Mouse (Mus musculus): ENCODE measurements around the gene Cpped1. TPM values are rescaled to one million over a fixed set of nuclear protein-coding genes. Genes with fewer than 3 reads are reported as not detected.

Gene Cpped1
- polyA plus RNA-seq, 1 experiment from 2014 or later: 10.8 TPM

- Histone ChIP-seq H3K9ac (ENCODE audit: low read depth, low read length) (no peak overlapping the region), H3K4me1 (ENCODE audit: control insufficient read depth, low read depth, low read length) (no peaks in the 10 kb centered on the region), H3K4me3 (ENCODE audit: low read depth, low read length) (no peak overlapping the region), H3K36me3 (ENCODE audit: control insufficient read depth, insufficient read depth) (no peaks in the 10 kb centered on the region), H3K27me3 (ENCODE audit: control insufficient read depth, insufficient read depth, low read depth, low read length) (no peaks in the 10 kb centered on the region), H3K9me3 (replicated peaks; ENCODE audit: control insufficient read depth, low read length) (no peaks in the 10 kb centered on the region), H3K27ac (ENCODE audit: low read length) (no peak overlapping the region), H3K4me2 (ENCODE audit: low read depth, low read length) (no peak overlapping the region)
- no peak for ATAC-seq (ENCODE audit: low read depth)
- WGBS (ENCODE audit: insufficient replicate concordance): 69% methylated on average over 6 of the region's 6 CpGs
Measured at GRCm38 (mm10) chr16:11900341-11900740, 8.9 kb downstream of the Cpped1 start.

GRCm38 (mm10) chr16:11896411-11896810 is 12.8 kb downstream of the Cpped1 start:
- Histone ChIP-seq H3K27me3 (ENCODE audit: control insufficient read depth, insufficient read depth, low read depth, low read length) (no peaks in the 10 kb centered on the region), H3K4me2 (ENCODE audit: low read depth, low read length) (no peak overlapping the region), H3K27ac (ENCODE audit: low read length) (no peak overlapping the region), H3K9ac (ENCODE audit: low read depth, low read length) (no peak overlapping the region), H3K4me3 (ENCODE audit: low read depth, low read length) (no peak overlapping the region), H3K4me1 (ENCODE audit: control insufficient read depth, low read depth, low read length) (no peaks in the 10 kb centered on the region), H3K9me3 (replicated peaks; ENCODE audit: control insufficient read depth, low read length) (no peaks in the 10 kb centered on the region), H3K36me3 (ENCODE audit: control insufficient read depth, insufficient read depth) (no peaks in the 10 kb centered on the region)
- ATAC-seq (ENCODE audit: low read depth): no peak
- 84% methylated on average over 5 of the region's 5 CpGs for WGBS (ENCODE audit: insufficient replicate concordance)

- ATAC-seq (ENCODE audit: low read depth): no peak
- no peak overlapping the region for H3K27ac ChIP-seq (ENCODE audit: low read length)
- 73% methylated on average over 3 of the region's 3 CpGs for WGBS (ENCODE audit: insufficient replicate concordance)
Measured at GRCm38 (mm10) chr16:11894877-11895276, 14.4 kb downstream of the Cpped1 start.

GRCm38 (mm10) chr16:11890186-11890585 is 19.1 kb downstream of the Cpped1 start:
- Histone ChIP-seq H3K36me3 (ENCODE audit: control insufficient read depth, insufficient read depth) (peaks cover 4% of the 10 kb centered on the region; the same call in 1 of the 2 replicates), H3K9ac (ENCODE audit: low read depth, low read length) (no peak overlapping the region), H3K4me3 (ENCODE audit: low read depth, low read length) (no peak overlapping the region), H3K4me2 (ENCODE audit: low read depth, low read length) (no peak overlapping the region), H3K27ac (ENCODE audit: low read length) (no peak overlapping the region), H3K27me3 (ENCODE audit: control insufficient read depth, insufficient read depth, low read depth, low read length) (no peaks in the 10 kb centered on the region), H3K9me3 (replicated peaks; ENCODE audit: control insufficient read depth, low read length) (no peaks in the 10 kb centered on the region), H3K4me1 (ENCODE audit: control insufficient read depth, low read depth, low read length) (no peaks in the 10 kb centered on the region)
- ATAC-seq (ENCODE audit: low read depth): no peak
- 74% methylated on average over 3 of the region's 3 CpGs for WGBS (ENCODE audit: insufficient replicate concordance)

More at GRCm38 (mm10) chr16:11894877-11895276, 14.4 kb downstream of the Cpped1 start:
- Histone ChIP-seq H3K4me1 (ENCODE audit: control insufficient read depth, low read depth, low read length) (no peaks in the 10 kb centered on the region), H3K36me3 (ENCODE audit: control insufficient read depth, insufficient read depth) (no peaks in the 10 kb centered on the region), H3K9me3 (replicated peaks; ENCODE audit: control insufficient read depth, low read length) (no peaks in the 10 kb centered on the region), H3K27me3 (ENCODE audit: control insufficient read depth, insufficient read depth, low read depth, low read length) (no peaks in the 10 kb centered on the region), H3K9ac (ENCODE audit: low read depth, low read length) (no peak overlapping the region), H3K4me2 (ENCODE audit: low read depth, low read length) (no peak overlapping the region), H3K4me3 (ENCODE audit: low read depth, low read length) (no peak overlapping the region)

GRCm38 (mm10) chr16:11889741-11890140 is 19.5 kb downstream of the Cpped1 start:
- Histone ChIP-seq H3K9ac (ENCODE audit: low read depth, low read length) (no peak overlapping the region), H3K4me3 (ENCODE audit: low read depth, low read length) (no peak overlapping the region), H3K4me2 (ENCODE audit: low read depth, low read length) (no peak overlapping the region), H3K36me3 (ENCODE audit: control insufficient read depth, insufficient read depth) (peaks cover 4% of the 10 kb centered on the region; the same call in 1 of the 2 replicates), H3K27ac (ENCODE audit: low read length) (no peak overlapping the region), H3K27me3 (ENCODE audit: control insufficient read depth, insufficient read depth, low read depth, low read length) (no peaks in the 10 kb centered on the region), H3K9me3 (replicated peaks; ENCODE audit: control insufficient read depth, low read length) (no peaks in the 10 kb centered on the region), H3K4me1 (ENCODE audit: control insufficient read depth, low read depth, low read length) (no peaks in the 10 kb centered on the region)
- WGBS (ENCODE audit: insufficient replicate concordance): 62% methylated on average over 3 of the region's 3 CpGs
- ATAC-seq (ENCODE audit: low read depth): no peak

GRCm38 (mm10) chr16:11881795-11882194 is 27.4 kb downstream of the Cpped1 start:
- H3K4me2 ChIP-seq (ENCODE audit: low read depth, low read length): no peak overlapping the region
- 0 out of 2 replicates have a peak, but pooled peaks cover 2% of the 10 kb centered on the region for H3K36me3 ChIP-seq (ENCODE audit: control insufficient read depth, insufficient read depth)
- H3K9ac ChIP-seq (ENCODE audit: low read depth, low read length): no peak overlapping the region
- H3K4me3 ChIP-seq (ENCODE audit: low read depth, low read length): no peak overlapping the region
- 64% methylated on average over 6 of the region's 6 CpGs for WGBS (ENCODE audit: insufficient replicate concordance)
- H3K27me3 ChIP-seq (ENCODE audit: control insufficient read depth, insufficient read depth, low read depth, low read length): no peaks in the 10 kb centered on the region
- no peaks in the 10 kb centered on the region for H3K4me1 ChIP-seq (ENCODE audit: control insufficient read depth, low read depth, low read length)
- no peak for ATAC-seq (ENCODE audit: low read depth)
- H3K9me3 ChIP-seq (replicated peaks; ENCODE audit: control insufficient read depth, low read length): no peaks in the 10 kb centered on the region
- H3K27ac ChIP-seq (ENCODE audit: low read length): no peak overlapping the region

GRCm38 (mm10) chr16:11880461-11880860 is 28.8 kb downstream of the Cpped1 start:
- no peak overlapping the region for H3K27ac ChIP-seq (ENCODE audit: low read length)
- no peak overlapping the region for H3K9ac ChIP-seq (ENCODE audit: low read depth, low read length)
- 0 out of 2 replicates have a peak, but pooled peaks cover 2% of the 10 kb centered on the region for H3K36me3 ChIP-seq (ENCODE audit: control insufficient read depth, insufficient read depth)
- H3K4me1 ChIP-seq (ENCODE audit: control insufficient read depth, low read depth, low read length): no peaks in the 10 kb centered on the region
- no peaks in the 10 kb centered on the region for H3K27me3 ChIP-seq (ENCODE audit: control insufficient read depth, insufficient read depth, low read depth, low read length)
- no peak overlapping the region for H3K4me3 ChIP-seq (ENCODE audit: low read depth, low read length)
- ATAC-seq (ENCODE audit: low read depth): no peak
- no peaks in the 10 kb centered on the region for H3K9me3 ChIP-seq (replicated peaks; ENCODE audit: control insufficient read depth, low read length)
- H3K4me2 ChIP-seq (ENCODE audit: low read depth, low read length): no peak overlapping the region
- 62% methylated on average over 6 of the region's 6 CpGs for WGBS (ENCODE audit: insufficient replicate concordance)

GRCm38 (mm10) chr16:11879196-11879595 is 30.0 kb downstream of the Cpped1 start:
- no peak overlapping the region for H3K4me2 ChIP-seq (ENCODE audit: low read depth, low read length)
- no peaks in the 10 kb centered on the region for H3K9me3 ChIP-seq (replicated peaks; ENCODE audit: control insufficient read depth, low read length)
- no peak for ATAC-seq (ENCODE audit: low read depth)
- H3K4me1 ChIP-seq (ENCODE audit: control insufficient read depth, low read depth, low read length): no peaks in the 10 kb centered on the region
- no peak overlapping the region for H3K27ac ChIP-seq (ENCODE audit: low read length)
- 0 out of 2 replicates have a peak, but pooled peaks cover 2% of the 10 kb centered on the region for H3K36me3 ChIP-seq (ENCODE audit: control insufficient read depth, insufficient read depth)
- H3K9ac ChIP-seq (ENCODE audit: low read depth, low read length): no peak overlapping the region
- H3K4me3 ChIP-seq (ENCODE audit: low read depth, low read length): no peak overlapping the region
- 76% methylated on average over 6 of the region's 6 CpGs for WGBS (ENCODE audit: insufficient replicate concordance)
- no peaks in the 10 kb centered on the region for H3K27me3 ChIP-seq (ENCODE audit: control insufficient read depth, insufficient read depth, low read depth, low read length)

- no peak overlapping the region for H3K9ac ChIP-seq (ENCODE audit: low read depth, low read length)
- no peak for ATAC-seq (ENCODE audit: low read depth)
- no peak overlapping the region for H3K27ac ChIP-seq (ENCODE audit: low read length)
- no peaks in the 10 kb centered on the region for H3K9me3 ChIP-seq (replicated peaks; ENCODE audit: control insufficient read depth, low read length)
- 0 out of 2 replicates have a peak, but pooled peaks cover 2% of the 10 kb centered on the region for H3K36me3 ChIP-seq (ENCODE audit: control insufficient read depth, insufficient read depth)
- WGBS (ENCODE audit: insufficient replicate concordance): 70% methylated on average over 5 of the region's 5 CpGs
- no peaks in the 10 kb centered on the region for H3K4me1 ChIP-seq (ENCODE audit: control insufficient read depth, low read depth, low read length)
- H3K4me2 ChIP-seq (ENCODE audit: low read depth, low read length): no peak overlapping the region
- H3K4me3 ChIP-seq (ENCODE audit: low read depth, low read length): no peak overlapping the region
- H3K27me3 ChIP-seq (ENCODE audit: control insufficient read depth, insufficient read depth, low read depth, low read length): no peaks in the 10 kb centered on the region
Measured at GRCm38 (mm10) chr16:11875227-11875626, 34.0 kb downstream of the Cpped1 start.

Data from liver, embryonic 16.5 days (tissue).